Mouse (Mus musculus): ENCODE results near the gene Thumpd1.

Gene Thumpd1

DNA sequence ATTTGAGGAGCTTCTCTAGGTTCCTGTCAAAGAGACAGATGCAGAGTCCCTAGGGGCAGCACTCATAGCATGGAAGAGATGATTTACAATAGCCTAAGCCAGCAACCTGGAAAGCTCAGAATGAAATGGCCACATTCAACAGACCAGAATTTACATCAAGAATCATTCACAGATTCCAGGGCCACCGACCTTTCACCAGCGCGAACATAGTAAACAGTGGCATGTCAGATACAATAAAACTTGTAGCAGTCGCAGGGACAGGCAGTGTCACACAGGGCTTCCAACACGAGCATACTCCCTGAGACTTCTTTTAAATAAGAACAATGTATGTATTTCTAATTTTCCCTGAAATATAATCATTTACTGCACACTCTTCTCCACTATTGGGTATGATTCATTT lies 50.2 kb downstream of the Thumpd1 start:
- DNase-seq: no peak

- DNase-seq: no peak
Measured at GRCm38 (mm10) chr7:119667893-119668292, 52.7 kb downstream of the Thumpd1 start.

Data from cerebellum, adult 18-20 months (tissue).